Mouse (Mus musculus) intestine, postnatal 0 days (tissue): Measurements from ENCODE around the gene Elovl5. TPM values are rescaled to one million over a fixed set of nuclear protein-coding genes. Genes with fewer than 3 reads are reported as not detected.

Experiments
- ATAC-seq: fragments of 200-750 bp; cut with Nextera tagmentation; 2 replicates; pipeline ENCODE4 v1.8.0; 2017; ENCODE audit warnings: mild to moderate bottlenecking, moderate TSS enrichment, moderate library complexity
- H3K27ac ChIP-seq: fragments of 300-500 bp; sonication (generic); 2 replicates; pipeline ENCODE4 v1.5.1; 2014; ENCODE audit warnings: mild to moderate bottlenecking, low read depth, low read length, moderate library complexity
- H3K27me3 ChIP-seq: fragments of 300-500 bp; sonication (generic); replicated peaks from 2 replicates; pipeline ENCODE4 v1.6.1; 2014; ENCODE audit warnings: low read length, mixed read lengths; ENCODE audit not compliant: control insufficient read depth, insufficient read depth
- H3K36me3 ChIP-seq: fragments of 300-500 bp; sonication (generic); 2 replicates; pipeline ENCODE4 v1.6.1; 2014; ENCODE audit warnings: mild to moderate bottlenecking, moderate library complexity; ENCODE audit not compliant: control insufficient read depth, insufficient read depth
- H3K4me1 ChIP-seq: fragments of 300-500 bp; sonication (generic); replicated peaks from 2 replicates; pipeline ENCODE4 v1.6.1; 2014; ENCODE audit warnings: antibody characterized with exemption, low read length, mixed read lengths; ENCODE audit not compliant: control insufficient read depth, insufficient read depth
- H3K4me2 ChIP-seq: fragments of 300-500 bp; sonication (generic); replicated peaks from 2 replicates; pipeline ENCODE4 v1.6.1; 2014; ENCODE audit warnings: low read depth, mild to moderate bottlenecking, moderate library complexity
- H3K4me3 ChIP-seq: fragments of 300-500 bp; sonication (generic); 2 replicates; pipeline ENCODE4 v1.5.1; 2014; ENCODE audit warnings: low read depth, low read length
- H3K9ac ChIP-seq: fragments of 300-500 bp; sonication (generic); 2 replicates; pipeline ENCODE4 v1.6.1; 2014; ENCODE audit warnings: mild to moderate bottlenecking, low read depth, low read length
- H3K9me3 ChIP-seq: fragments of 300-500 bp; sonication (generic); 2 replicates; pipeline ENCODE4 v1.6.1; 2016; ENCODE audit warnings: mixed run types; ENCODE audit not compliant: control insufficient read depth
- CTCF ChIP-seq: sonication (generic); IDR thresholded peaks from 2 replicates; pipeline ENCODE4 v1.5.1; 2016; ENCODE audit warnings: low read depth, mild to moderate bottlenecking, control low read depth, antibody characterized with exemption, moderate library complexity
- WGBS: fragments of 180-500 bp; shearing (Covaris S2); extraction: QIAGEN DNeasy Blood & Tissue Kit; methylation state at CpG from one replicate; pipeline ENCODE4 v1.1.7; 2014; 5-methylcytosine and 5-hydroxymethylcytosine counted together
- polyA plus RNA-seq: library from polyadenylated mRNA; unstranded; fragments of >200 nt; fragmentation: Nextera tagmentation; extraction: Ambion mirVana; gene quantifications from 2 replicates; pipeline ENCODE4 v1.2.1, GENCODE M21; 2015

Elovl5 gene
- polyA plus RNA-seq, 1 experiment from 2014 or later: 32.5 TPM

- Histone ChIP-seq H3K4me1 (peaks cover 3% of the 10 kb centered on the region; the same call in 1 of the 2 replicates), H3K9ac (no peak overlapping the region), H3K27ac (no peak overlapping the region), H3K9me3 (no peaks in the 10 kb centered on the region), H3K4me2 (no peak overlapping the region), H3K4me3 (no peak overlapping the region), H3K36me3 (no peaks in the 10 kb centered on the region), H3K27me3 (no peaks in the 10 kb centered on the region)
- TF ChIP-seq CTCF: no peak
- 63% methylated on average over 9 of the region's 9 CpGs for WGBS
- ATAC-seq: no peak
These were observed 24.7 kb downstream of the Elovl5 start for GRCm38 (mm10) chr9:77941836-77942235.

GRCm38 (mm10) chr9:77942411-77942810 is 25.2 kb downstream of the Elovl5 start:
- 74% methylated on average over 10 of the region's 10 CpGs for WGBS
- H3K36me3 ChIP-seq: no peaks in the 10 kb centered on the region

GRCm38 (mm10) chr9:77943316-77943715 is 26.2 kb downstream of the Elovl5 start:
- H3K27me3 ChIP-seq: no peaks in the 10 kb centered on the region
- TF ChIP-seq CTCF: no peak
- peaks cover 3% of the 10 kb centered on the region; the same call in 1 of the 2 replicates for H3K4me1 ChIP-seq
- no peak overlapping the region for H3K4me3 ChIP-seq
- no peak overlapping the region for H3K27ac ChIP-seq
- no peak overlapping the region for H3K4me2 ChIP-seq
- WGBS: 92% methylated on average over 2 of the region's 2 CpGs
- no peaks in the 10 kb centered on the region for H3K36me3 ChIP-seq
- no peaks in the 10 kb centered on the region for H3K9me3 ChIP-seq
- ATAC-seq: no peak
- H3K9ac ChIP-seq: no peak overlapping the region

More at GRCm38 (mm10) chr9:77942411-77942810, 25.2 kb downstream of the Elovl5 start:
- H3K9ac ChIP-seq: no peak overlapping the region
- no peak for ATAC-seq
- H3K27ac ChIP-seq: no peak overlapping the region
- H3K4me3 ChIP-seq: no peak overlapping the region
- TF ChIP-seq CTCF: no peak
- H3K27me3 ChIP-seq: no peaks in the 10 kb centered on the region
- no peaks in the 10 kb centered on the region for H3K9me3 ChIP-seq
- peaks cover 3% of the 10 kb centered on the region; the same call in 1 of the 2 replicates for H3K4me1 ChIP-seq
- no peak overlapping the region for H3K4me2 ChIP-seq

DNA sequence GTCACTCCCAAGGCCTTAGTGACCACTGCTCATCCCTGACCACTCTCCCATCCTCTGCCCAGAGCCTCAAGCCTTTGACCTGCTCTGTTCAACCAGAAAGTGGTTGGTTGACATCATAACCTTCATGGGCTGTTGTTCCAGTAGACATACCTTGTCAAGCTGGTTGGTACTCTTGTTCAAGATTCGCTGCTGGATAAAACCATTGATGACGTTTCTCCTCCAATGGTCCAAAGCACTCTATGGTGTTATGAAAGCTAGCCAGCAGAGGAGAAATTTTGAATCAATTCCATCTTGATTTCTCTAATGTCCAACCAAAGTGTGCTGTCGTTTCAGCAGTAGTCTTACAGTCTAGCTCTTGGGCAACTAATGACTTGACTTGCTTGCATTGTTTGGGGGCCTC is 27.0 kb downstream of the Elovl5 start:
- H3K9ac ChIP-seq: no peak overlapping the region
- no peak for ATAC-seq
- WGBS: 92% methylated on average over 3 of the region's 3 CpGs
- no peak overlapping the region for H3K4me2 ChIP-seq
- no peak for TF ChIP-seq CTCF
- no peaks in the 10 kb centered on the region for H3K27me3 ChIP-seq
- no peaks in the 10 kb centered on the region for H3K9me3 ChIP-seq
- H3K4me3 ChIP-seq: no peak overlapping the region
- H3K36me3 ChIP-seq: no peaks in the 10 kb centered on the region
- no peaks in the 10 kb centered on the region; the same call in 1 of the 2 replicates for H3K4me1 ChIP-seq
- no peak overlapping the region for H3K27ac ChIP-seq

DNA sequence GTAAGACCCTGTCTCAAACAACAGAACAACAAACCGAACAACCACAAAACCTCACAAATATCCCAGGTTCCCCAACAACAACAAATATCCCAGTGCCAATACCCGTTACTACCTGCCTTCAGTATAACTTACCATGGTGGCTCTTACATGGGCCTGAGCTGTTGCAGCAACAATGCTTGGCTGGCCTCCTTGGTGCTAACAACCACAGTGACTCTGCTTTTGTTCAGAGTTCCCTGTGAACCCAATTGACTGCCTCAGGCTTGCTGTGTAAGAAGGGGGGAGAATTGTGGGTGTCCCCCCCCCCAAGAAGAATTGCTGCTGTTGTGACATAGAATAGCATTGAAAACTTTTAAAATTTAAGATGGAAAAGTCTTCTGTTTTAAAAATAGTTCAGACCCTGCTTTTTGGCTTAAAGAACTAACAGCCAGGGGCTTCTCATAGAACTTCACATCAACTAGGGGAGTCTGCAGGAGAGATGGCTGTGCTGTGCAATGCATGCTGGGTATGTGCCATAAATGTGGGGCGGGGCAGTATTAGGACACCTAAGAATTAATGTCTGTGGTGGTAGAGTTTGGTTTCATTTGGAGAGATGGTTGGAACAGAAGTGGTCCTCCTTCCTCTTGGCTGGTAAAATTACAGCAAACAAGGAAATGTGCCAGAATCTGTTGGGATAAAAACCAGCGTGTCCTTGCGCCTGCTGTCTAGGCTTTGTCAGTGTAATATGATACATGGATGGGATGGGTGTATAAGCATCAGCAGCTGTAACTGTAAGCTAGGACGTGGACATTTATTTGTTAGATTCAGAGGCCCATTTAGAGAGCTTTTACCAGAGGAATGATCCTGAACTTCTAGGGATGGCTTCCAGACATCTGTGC is 28.9 kb downstream of the Elovl5 start:
- no peak overlapping the region for H3K27ac ChIP-seq
- H3K4me3 ChIP-seq: no peak overlapping the region
- ATAC-seq: no peak
- H3K9me3 ChIP-seq: no peaks in the 10 kb centered on the region
- no peak overlapping the region for H3K9ac ChIP-seq
- no peaks in the 10 kb centered on the region for H3K27me3 ChIP-seq
- no peak overlapping the region for H3K4me2 ChIP-seq
- H3K4me1 ChIP-seq: no peaks in the 10 kb centered on the region
- 68% methylated on average over 6 of the region's 6 CpGs for WGBS
- H3K36me3 ChIP-seq: no peaks in the 10 kb centered on the region
- TF ChIP-seq CTCF: no peak

DNA sequence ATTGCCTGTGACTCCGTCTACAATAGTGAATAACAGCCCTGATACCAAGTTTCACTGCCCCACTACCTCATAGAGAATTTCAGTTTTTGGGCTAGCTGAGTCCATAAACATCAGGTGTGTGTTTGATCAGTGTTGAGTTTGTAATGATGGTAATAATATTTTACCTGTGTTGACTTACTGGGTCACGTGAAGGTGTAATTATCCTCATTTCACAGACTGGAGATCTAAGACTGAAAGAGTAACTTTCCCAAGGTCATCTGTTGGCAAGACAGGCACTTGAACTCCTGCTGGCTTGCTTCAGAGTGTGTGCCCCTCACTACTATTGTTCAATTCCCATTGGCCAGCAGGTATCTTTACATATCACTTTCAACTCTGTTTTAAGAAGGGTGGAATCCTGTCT is 31.1 kb downstream of the Elovl5 start:
- Histone ChIP-seq H3K9me3 (no peaks in the 10 kb centered on the region), H3K36me3 (no peaks in the 10 kb centered on the region), H3K4me3 (no peak overlapping the region), H3K4me2 (no peak overlapping the region), H3K27me3 (no peaks in the 10 kb centered on the region), H3K9ac (no peak overlapping the region), H3K4me1 (no peaks in the 10 kb centered on the region), H3K27ac (no peak overlapping the region)
- ATAC-seq: peak; percentile 65; the same call in 1 of the 2 replicates
- no peak for TF ChIP-seq CTCF
- WGBS: 40% methylated on average over 2 of the region's 2 CpGs
